Mouse (Mus musculus): ENCODE results near the gene Mau2. TPM values are rescaled to one million over a fixed set of nuclear protein-coding genes. Genes with fewer than 3 reads are reported as not detected.
A peak's percentile ranks its signal among the peaks of the same experiment; 100 is the strongest.

Mau2 gene
- polyA plus RNA-seq (2015; fragmentation: Nextera tagmentation; extraction: Ambion mirVana) = 46.1 and 46.7 TPM in 2 replicates

- H3K27ac ChIP-seq (ENCODE audit: low read length) = peak within 1 kb of the TSS; percentile 82
- under 1% methylated on average over 65 of the region's 65 CpGs for WGBS
- H3K27me3 ChIP-seq (ENCODE audit: control insufficient read depth, insufficient read depth, low read length) = no peaks in the 10 kb centered on the region
- no peaks in the 10 kb centered on the region for H3K9me3 ChIP-seq (replicated peaks; ENCODE audit: control insufficient read depth, low read length)
- peak within 1 kb of the TSS; percentile 99 for H3K4me3 ChIP-seq (replicated peaks; ENCODE audit: low read length)
- H3K9ac ChIP-seq (ENCODE audit: low read length) = peak within 1 kb of the TSS; percentile 93
- peak within 1 kb of the TSS; percentile 97 for H3K4me2 ChIP-seq (ENCODE audit: low read depth, low read length)
- H3K4me1 ChIP-seq (ENCODE audit: control insufficient read depth, insufficient read depth, low read length) = peaks cover 34% of the 10 kb centered on the region
- H3K36me3 ChIP-seq (ENCODE audit: control insufficient read depth, insufficient read depth, low read length) = 0 out of 2 replicates have a peak, but pooled peaks cover 3% of the 10 kb centered on the region
- ATAC-seq (ENCODE audit: insufficient read depth, low FRiP score) = peak; percentile 96
These were observed at the start of gene Mau2, which contains the start of gene Sugp1 for GRCm38 (mm10) chr8:70042583-70043455. Mau2 (minus strand) TSS chr8:70042734. Sugp1 (plus strand) TSS chr8:70042813.

GRCm38 (mm10) chr8:70089296-70089960, 46.9 kb upstream of the Mau2 start:
- H3K9me3 ChIP-seq (replicated peaks; ENCODE audit: control insufficient read depth, low read length) = no peaks in the 10 kb centered on the region
- 56% methylated on average over 9 of the region's 9 CpGs for WGBS
- H3K27ac ChIP-seq (ENCODE audit: low read length) = no peak overlapping the region
- ATAC-seq (ENCODE audit: insufficient read depth, low FRiP score) = no peak
- H3K4me1 ChIP-seq (ENCODE audit: control insufficient read depth, insufficient read depth, low read length) = peaks cover 2% of the 10 kb centered on the region; the same call in 1 of the 2 replicates
- H3K27me3 ChIP-seq (ENCODE audit: control insufficient read depth, insufficient read depth, low read length) = peaks cover 61% of the 10 kb centered on the region
- no peak overlapping the region for H3K9ac ChIP-seq (ENCODE audit: low read length)
- no peaks in the 10 kb centered on the region for H3K36me3 ChIP-seq (ENCODE audit: control insufficient read depth, insufficient read depth, low read length)
- no peak overlapping the region for H3K4me3 ChIP-seq (replicated peaks; ENCODE audit: low read length)
- H3K4me2 ChIP-seq (ENCODE audit: low read depth, low read length) = no peak overlapping the region

DNA sequence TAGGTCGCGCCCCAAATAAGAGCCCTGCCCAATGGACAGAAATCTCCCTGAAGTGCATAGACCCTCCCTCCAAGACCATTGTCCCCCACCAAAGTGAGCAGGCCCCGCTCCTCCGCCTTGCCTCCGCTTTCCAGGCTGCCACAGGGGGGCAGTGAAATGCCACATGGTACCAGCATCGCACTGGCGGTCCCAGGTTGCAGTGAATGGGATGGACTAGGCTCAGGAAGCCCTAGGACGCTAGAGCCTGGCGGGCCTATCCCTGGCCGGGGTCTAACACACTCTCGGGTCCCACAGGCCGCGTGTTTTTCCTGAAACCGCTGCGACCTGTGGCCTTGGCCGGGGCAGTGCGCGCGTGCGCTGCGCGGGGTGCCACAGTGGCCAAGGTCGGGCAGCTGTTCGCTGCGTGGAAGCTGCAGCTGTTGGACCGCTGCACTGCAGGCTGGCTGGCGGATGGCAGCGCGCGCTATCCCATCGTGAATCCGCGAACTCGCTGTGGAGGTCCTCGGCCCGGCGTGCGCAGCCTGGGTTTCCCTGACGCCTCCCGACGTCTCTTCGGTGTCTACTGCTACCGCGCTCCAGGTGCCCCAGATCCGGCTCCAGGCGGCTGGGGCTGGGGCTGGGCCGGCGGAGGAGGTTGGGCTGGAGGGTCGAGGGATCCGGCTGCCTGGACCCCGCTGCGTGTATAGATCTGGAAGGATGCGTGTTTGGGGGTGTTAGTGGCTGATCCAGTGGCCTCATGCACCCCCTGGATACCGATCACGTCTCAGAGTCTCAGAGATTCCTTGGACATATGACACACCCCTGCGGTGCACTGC, 45.5 kb upstream of the Mau2 start:
- peak; percentile 52; the same call in 1 of the 2 replicates for ATAC-seq (ENCODE audit: insufficient read depth, low FRiP score)
- WGBS = 3% methylated on average over 56 of the region's 56 CpGs
- peaks cover 74% of the 10 kb centered on the region for H3K27me3 ChIP-seq (ENCODE audit: control insufficient read depth, insufficient read depth, low read length)
- H3K4me1 ChIP-seq (ENCODE audit: control insufficient read depth, insufficient read depth, low read length) = peaks cover 13% of the 10 kb centered on the region
- peak overlapping the region; percentile 36 for H3K4me3 ChIP-seq (replicated peaks; ENCODE audit: low read length)
- H3K4me2 ChIP-seq (ENCODE audit: low read depth, low read length) = peak overlapping the region; percentile 48
- no peak overlapping the region for H3K27ac ChIP-seq (ENCODE audit: low read length)
- no peaks in the 10 kb centered on the region for H3K9me3 ChIP-seq (replicated peaks; ENCODE audit: control insufficient read depth, low read length)
- no peaks in the 10 kb centered on the region for H3K36me3 ChIP-seq (ENCODE audit: control insufficient read depth, insufficient read depth, low read length)
- H3K9ac ChIP-seq (ENCODE audit: low read length) = no peak overlapping the region

DNA sequence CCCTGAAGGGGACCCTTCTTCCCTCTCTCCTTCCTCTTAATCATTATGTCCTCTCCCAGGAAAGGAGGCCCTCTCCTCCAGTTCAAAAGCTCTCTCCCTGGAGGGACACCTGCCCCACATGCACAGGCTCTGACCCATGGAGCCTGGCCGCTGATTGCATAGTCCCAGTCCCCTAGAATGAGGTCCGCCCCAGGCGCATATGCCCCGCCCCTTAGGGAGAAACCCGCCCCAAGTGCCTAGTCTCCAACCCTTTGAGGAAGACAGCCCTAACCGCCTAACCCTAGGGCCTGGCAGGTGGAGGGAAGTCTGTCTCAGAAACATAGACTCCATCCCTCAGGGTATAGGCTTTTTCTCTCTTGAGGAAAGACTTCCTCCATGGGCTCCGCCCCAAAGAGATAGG, 44.7 kb upstream of the Mau2 start:
- 4% methylated on average over 7 of the region's 7 CpGs for WGBS
- peaks cover 81% of the 10 kb centered on the region for H3K27me3 ChIP-seq (ENCODE audit: control insufficient read depth, insufficient read depth, low read length)

GRCm38 (mm10) chr8:70086151-70086550, 43.6 kb upstream of the Mau2 start:
- Histone ChIP-seq H3K9me3 (replicated peaks; ENCODE audit: control insufficient read depth, low read length) (no peaks in the 10 kb centered on the region), H3K9ac (ENCODE audit: low read length) (no peak overlapping the region), H3K27ac (ENCODE audit: low read length) (no peak overlapping the region), H3K4me3 (replicated peaks; ENCODE audit: low read length) (no peak overlapping the region), H3K4me2 (ENCODE audit: low read depth, low read length) (no peak overlapping the region), H3K4me1 (ENCODE audit: control insufficient read depth, insufficient read depth, low read length) (peaks cover 13% of the 10 kb centered on the region), H3K27me3 (ENCODE audit: control insufficient read depth, insufficient read depth, low read length) (peaks cover 83% of the 10 kb centered on the region), H3K36me3 (ENCODE audit: control insufficient read depth, insufficient read depth, low read length) (no peaks in the 10 kb centered on the region)
- ATAC-seq (ENCODE audit: insufficient read depth, low FRiP score) = no peak
- 28% methylated on average over 1 of the region's 1 CpGs for WGBS

More for the DNA sequence above, 44.7 kb upstream of the Mau2 start:
- Histone ChIP-seq H3K27ac (ENCODE audit: low read length) (no peak overlapping the region), H3K9ac (ENCODE audit: low read length) (no peak overlapping the region), H3K4me1 (ENCODE audit: control insufficient read depth, insufficient read depth, low read length) (peaks cover 13% of the 10 kb centered on the region), H3K4me3 (replicated peaks; ENCODE audit: low read length) (no peak overlapping the region), H3K9me3 (replicated peaks; ENCODE audit: control insufficient read depth, low read length) (no peaks in the 10 kb centered on the region), H3K36me3 (ENCODE audit: control insufficient read depth, insufficient read depth, low read length) (no peaks in the 10 kb centered on the region), H3K4me2 (ENCODE audit: low read depth, low read length) (no peak overlapping the region)
- no peak; the same call in 1 of the 2 replicates for ATAC-seq (ENCODE audit: insufficient read depth, low FRiP score)

DNA sequence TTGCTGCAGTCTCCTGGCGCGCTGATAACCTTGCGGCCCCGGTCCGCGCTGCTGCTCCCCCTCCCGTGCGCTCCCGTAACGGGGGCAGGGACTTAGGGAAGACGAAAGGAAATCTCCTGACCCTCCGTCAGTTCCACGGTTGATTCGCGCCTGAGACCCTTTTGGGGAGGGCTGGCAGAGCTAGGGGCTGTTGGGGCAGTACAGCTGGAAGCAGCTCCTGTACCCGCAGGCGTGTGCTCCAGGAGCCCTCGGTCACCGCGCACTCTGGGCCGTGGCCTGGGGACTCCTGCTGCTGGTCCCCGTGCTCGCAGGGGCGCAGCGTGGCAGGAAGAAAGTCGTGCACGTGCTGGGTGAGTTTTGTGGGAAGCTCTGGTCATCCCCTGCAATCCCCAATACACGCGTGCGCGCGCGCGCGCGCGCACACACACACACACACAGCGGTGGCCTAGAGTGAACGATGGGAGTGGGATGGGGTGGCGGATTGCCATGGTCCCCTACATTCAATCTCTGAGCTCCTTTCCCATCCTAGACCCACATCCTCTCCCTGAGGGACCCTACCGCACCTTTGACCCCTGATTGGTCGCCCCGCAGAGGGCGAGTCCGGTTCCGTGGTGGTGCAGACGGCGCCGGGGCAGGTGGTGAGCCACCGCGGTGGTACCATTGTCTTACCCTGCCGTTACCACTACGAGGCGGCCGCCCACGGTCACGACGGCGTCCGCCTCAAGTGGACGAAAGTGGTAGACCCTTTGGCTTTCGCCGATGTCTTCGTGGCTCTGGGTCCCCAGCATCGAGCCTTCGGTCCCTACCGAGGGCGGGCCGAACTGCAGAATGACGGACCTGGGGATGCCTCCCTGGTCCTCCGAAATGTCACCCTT, 41.9 kb upstream of the Mau2 start:
- peaks cover 13% of the 10 kb centered on the region for H3K4me1 ChIP-seq (ENCODE audit: control insufficient read depth, insufficient read depth, low read length)
- H3K27ac ChIP-seq (ENCODE audit: low read length) = no peak overlapping the region
- peak overlapping the region; percentile 49; the same call in 1 of the 2 replicates for H3K9ac ChIP-seq (ENCODE audit: low read length)
- H3K36me3 ChIP-seq (ENCODE audit: control insufficient read depth, insufficient read depth, low read length) = no peaks in the 10 kb centered on the region
- peaks cover 75% of the 10 kb centered on the region for H3K27me3 ChIP-seq (ENCODE audit: control insufficient read depth, insufficient read depth, low read length)
- no peak for ATAC-seq (ENCODE audit: insufficient read depth, low FRiP score)
- WGBS = 2% methylated on average over 71 of the region's 71 CpGs
- no peaks in the 10 kb centered on the region for H3K9me3 ChIP-seq (replicated peaks; ENCODE audit: control insufficient read depth, low read length)
- peak overlapping the region; percentile 42 for H3K4me3 ChIP-seq (replicated peaks; ENCODE audit: low read length)
- peak overlapping the region; percentile 67 for H3K4me2 ChIP-seq (ENCODE audit: low read depth, low read length)

DNA sequence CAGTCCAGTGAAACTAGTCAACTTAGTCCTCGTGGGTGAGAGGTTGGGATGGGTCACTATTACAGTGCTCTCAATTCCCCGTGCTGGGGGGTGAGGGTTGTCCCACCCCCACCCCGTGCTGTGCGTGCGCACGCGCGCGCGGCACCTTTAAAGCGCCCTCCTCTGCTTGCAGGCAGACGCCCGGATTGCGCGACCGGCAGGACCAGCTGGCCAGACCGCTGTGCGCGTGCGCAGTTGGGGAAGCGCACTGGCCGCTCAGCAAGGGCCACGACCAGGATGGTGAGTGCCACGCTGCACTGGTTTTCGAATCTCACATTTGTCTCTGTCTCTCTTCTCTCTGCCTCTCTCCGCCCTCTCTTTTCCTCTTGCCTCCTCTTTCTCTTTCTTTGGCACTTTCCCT, 40.8 kb upstream of the Mau2 start, which contains the start of gene Hapln4:
TSS of gene Hapln4 (plus strand) at position 173 of the 400 bp plus-strand sequence.
- peak within 1 kb of the TSS; percentile 42 for H3K4me3 ChIP-seq (replicated peaks; ENCODE audit: low read length)
- under 1% methylated on average over 26 of the region's 26 CpGs for WGBS
- peaks cover 13% of the 10 kb centered on the region for H3K4me1 ChIP-seq (ENCODE audit: control insufficient read depth, insufficient read depth, low read length)
- H3K4me2 ChIP-seq (ENCODE audit: low read depth, low read length) = peak within 1 kb of the TSS; percentile 67
- no peaks in the 10 kb centered on the region for H3K9me3 ChIP-seq (replicated peaks; ENCODE audit: control insufficient read depth, low read length)
- H3K27me3 ChIP-seq (ENCODE audit: control insufficient read depth, insufficient read depth, low read length) = peaks cover 64% of the 10 kb centered on the region
- no peak within 1 kb of the TSS for H3K27ac ChIP-seq (ENCODE audit: low read length)
- peak within 1 kb of the TSS; percentile 49; the same call in 1 of the 2 replicates for H3K9ac ChIP-seq (ENCODE audit: low read length)
- H3K36me3 ChIP-seq (ENCODE audit: control insufficient read depth, insufficient read depth, low read length) = no peaks in the 10 kb centered on the region
- ATAC-seq (ENCODE audit: insufficient read depth, low FRiP score) = no peak

- Histone ChIP-seq H3K27me3 (ENCODE audit: control insufficient read depth, insufficient read depth, low read length) (peaks cover 51% of the 10 kb centered on the region), H3K9me3 (replicated peaks; ENCODE audit: control insufficient read depth, low read length) (no peaks in the 10 kb centered on the region), H3K36me3 (ENCODE audit: control insufficient read depth, insufficient read depth, low read length) (no peaks in the 10 kb centered on the region), H3K27ac (ENCODE audit: low read length) (no peak overlapping the region), H3K4me2 (ENCODE audit: low read depth, low read length) (no peak overlapping the region), H3K4me3 (replicated peaks; ENCODE audit: low read length) (no peak overlapping the region), H3K4me1 (ENCODE audit: control insufficient read depth, insufficient read depth, low read length) (peaks cover 13% of the 10 kb centered on the region), H3K9ac (ENCODE audit: low read length) (no peak overlapping the region)
- WGBS = 72% methylated on average over 2 of the region's 2 CpGs
- no peak for ATAC-seq (ENCODE audit: insufficient read depth, low FRiP score)
These were observed 39.4 kb upstream of the Mau2 start for GRCm38 (mm10) chr8:70081976-70082375.
